Mouse (Mus musculus) left cerebral cortex, postnatal 36 days (tissue): ENCODE data around the gene Ppp1cc. TPM values are rescaled to one million over a fixed set of nuclear protein-coding genes. Genes with fewer than 3 reads are reported as not detected.
"Not testable (repeated sequence)": the region's sequence is repeated elsewhere in the genome, so short reads cannot be mapped to it uniquely, and the experiment has no call there.

Experiments used
- DNase-seq, 2 experiments: peaks; one replicate each; pipeline ENCODE4 v3.0.0; 2021 to 2022; ENCODE audit warnings: low spot score in 2 of 2, mixed read lengths in 1 of 2
- intact Hi-C: fragments of 180-260 bp; cut with DNase I; formaldehyde crosslinking; loops from one replicate; pipeline ENCODE4 v1.15.1; 2025
- total RNA-seq, 2 experiments: library from RNA; stranded (reverse); gene quantifications; 2 replicates each; pipeline ENCODE4 v1.2.3; 2021

Gene Ppp1cc
- total RNA-seq, 2 experiments from 2014 or later = 154 to 200 TPM

DNA sequence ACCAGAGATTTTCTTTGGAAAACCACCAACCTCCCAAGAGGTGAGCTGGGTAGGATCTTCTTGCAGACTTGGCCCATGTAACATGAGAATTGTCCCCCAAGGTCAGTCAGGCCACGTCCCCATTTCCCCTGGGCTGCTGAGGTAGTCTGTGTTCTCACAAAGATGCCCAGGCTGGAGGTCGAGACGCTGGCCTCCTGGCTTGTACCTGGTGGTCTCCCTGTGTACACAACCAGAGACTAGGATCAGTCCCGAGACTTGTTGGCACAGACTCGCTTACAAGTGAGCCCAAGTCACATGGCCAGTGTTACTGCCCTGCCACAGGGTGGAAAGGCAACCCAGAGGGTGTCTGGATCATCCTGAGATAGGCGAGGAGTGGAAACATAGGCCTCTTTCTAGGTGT is 43.8 kb downstream of the Ppp1cc start:
- no peak for DNase-seq
- intact Hi-C loops = no loop called here

DNA sequence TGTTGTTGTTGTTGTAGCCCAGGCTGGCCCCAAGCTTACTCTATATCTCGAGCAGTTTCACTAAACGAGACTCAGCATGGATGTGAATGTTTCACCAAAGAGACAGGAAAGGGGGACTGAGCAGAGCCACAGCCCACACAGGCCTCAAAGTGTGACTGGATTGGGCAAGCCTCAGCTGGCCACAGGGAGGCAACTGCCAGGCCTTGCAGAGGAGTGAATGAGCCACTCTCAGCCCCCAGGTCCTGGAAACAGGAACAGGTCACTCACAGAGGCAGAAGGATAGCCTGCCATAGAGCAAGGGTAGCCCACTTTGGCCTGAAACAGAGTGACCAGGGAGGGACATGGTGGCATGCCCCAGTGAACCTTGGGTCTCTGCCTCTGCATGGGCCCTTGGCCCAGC is 46.1 kb downstream of the Ppp1cc start:
- intact Hi-C loops = no loop called here
- no peak for DNase-seq

- DNase-seq = no peak
- intact Hi-C loops = no loop called here
Observed at GRCm38 (mm10) chr5:122206475-122206874, 48.4 kb downstream of the Ppp1cc start, which contains the start of gene Hvcn1. Gene Hvcn1 (plus strand): TSS chr5:122206804.

DNA sequence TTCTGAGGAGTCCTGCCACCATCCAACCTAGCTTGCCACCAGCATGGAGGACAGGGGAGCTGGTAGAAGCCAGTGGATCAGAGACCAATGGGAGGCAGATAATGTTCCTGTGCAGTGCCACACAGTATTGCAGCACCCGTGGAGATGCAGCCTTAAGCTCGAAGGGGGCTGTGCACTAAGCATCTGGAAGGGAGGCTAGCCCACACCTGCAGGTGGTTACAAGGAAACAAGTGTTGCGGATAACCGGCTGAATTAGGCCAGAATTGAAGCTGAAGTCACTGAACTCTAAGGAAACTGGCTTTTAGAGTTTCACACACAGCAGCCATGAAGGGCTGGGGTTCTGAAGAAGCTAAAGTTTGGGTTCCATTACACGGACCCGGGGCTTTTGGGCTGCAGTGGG is 50.8 kb downstream of the Ppp1cc start:
- intact Hi-C loops = no loop called here
- no peak for DNase-seq

GRCm38 (mm10) chr5:122209591-122210368 is 51.7 kb downstream of the Ppp1cc start:
- DNase-seq = no peak

GRCm38 (mm10) chr5:122210890-122211289 is 52.8 kb downstream of the Ppp1cc start:
- intact Hi-C loops = no loop called here
- no peak for DNase-seq

More at GRCm38 (mm10) chr5:122209591-122210368, 51.7 kb downstream of the Ppp1cc start:
- intact Hi-C loops = no loop called here

- intact Hi-C loops = no loop called here
- DNase-seq = no peak
Observed at GRCm38 (mm10) chr5:122212125-122212524, 54.0 kb downstream of the Ppp1cc start.

- intact Hi-C loops, DNase-seq: not testable (repeated sequence)
Observed at GRCm38 (mm10) chr5:122212820-122213219, 54.7 kb downstream of the Ppp1cc start.

DNA sequence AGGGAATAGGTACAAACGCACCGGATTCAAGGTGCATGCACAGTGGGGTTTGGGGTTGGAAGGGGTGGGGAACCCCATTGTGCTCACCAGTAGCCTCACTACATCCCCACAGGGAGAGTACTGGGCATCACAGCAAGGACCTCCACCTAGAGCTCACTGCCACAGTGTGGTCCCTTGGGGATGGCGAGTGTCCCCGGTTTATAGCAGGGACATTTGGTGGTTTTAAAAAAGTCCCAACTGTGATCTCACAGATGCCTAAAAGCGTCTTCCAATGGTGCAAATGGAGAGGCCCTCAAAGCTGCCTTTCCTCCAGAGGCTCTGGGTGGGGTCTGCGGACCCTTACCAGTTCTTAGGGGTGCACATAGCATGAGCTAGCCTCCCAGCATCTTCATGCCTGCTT is 55.8 kb downstream of the Ppp1cc start:
- DNase-seq = no peak
- intact Hi-C loops = no loop called here

DNA sequence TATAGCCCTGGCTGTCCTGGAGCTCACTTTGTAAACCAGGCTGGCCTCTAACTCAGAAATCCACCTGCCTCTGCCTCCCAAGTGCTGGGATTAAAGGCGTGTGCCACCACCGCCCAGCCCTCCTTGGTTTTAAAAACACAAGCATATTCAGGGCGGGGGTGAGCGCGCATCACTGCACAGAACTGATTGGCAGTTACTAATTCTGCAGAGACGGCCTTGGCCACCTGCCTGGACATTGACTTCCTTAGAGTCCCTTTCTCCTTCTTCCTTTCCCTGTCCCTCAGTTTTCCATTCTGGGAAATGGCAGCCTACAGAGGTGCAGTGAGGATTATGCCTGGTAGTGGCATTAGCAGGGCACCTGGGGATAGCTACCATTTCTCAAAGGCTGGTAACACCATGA is 59.6 kb downstream of the Ppp1cc start:
- DNase-seq = no peak
- intact Hi-C loops = no loop called here

DNA sequence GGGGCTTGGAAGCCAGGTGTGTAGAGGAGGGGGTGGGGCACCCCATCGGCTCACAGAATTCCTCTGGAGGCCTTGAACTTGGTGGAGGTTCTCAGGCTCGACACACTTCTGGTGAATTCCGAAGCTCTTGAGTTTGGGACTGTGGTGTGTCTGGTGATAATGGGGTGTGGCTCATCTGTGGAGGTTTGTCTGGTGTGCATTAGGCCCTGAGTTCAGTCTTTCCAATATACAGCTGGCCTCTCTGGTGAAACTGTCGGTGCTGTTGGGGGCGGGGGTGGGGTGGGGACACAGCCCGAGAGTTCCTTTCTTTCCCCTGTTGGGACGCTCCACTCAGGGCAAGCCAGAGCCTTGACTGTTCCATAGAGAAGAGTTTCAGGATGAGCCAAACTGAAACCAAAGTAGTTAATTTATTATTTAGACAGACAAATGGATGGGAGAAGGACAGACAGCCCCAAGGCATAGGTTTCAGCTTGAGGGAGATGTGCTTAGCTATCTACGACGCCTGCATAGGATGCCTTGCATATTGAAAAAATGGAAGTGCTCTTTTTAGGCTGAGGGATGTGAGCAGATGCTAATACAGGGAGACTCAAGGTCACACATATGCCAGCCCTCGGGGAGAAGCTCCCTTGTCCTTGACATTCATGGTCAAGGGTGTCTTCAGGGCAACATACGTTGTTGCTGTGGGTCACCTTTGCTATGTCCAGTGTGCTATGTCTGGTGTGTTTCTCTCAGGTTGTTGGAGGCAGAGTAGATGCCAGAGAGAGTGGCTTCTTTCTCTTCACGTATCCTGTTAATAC is 60.2 kb downstream of the Ppp1cc start:
- intact Hi-C loops = no loop called here

DNA sequence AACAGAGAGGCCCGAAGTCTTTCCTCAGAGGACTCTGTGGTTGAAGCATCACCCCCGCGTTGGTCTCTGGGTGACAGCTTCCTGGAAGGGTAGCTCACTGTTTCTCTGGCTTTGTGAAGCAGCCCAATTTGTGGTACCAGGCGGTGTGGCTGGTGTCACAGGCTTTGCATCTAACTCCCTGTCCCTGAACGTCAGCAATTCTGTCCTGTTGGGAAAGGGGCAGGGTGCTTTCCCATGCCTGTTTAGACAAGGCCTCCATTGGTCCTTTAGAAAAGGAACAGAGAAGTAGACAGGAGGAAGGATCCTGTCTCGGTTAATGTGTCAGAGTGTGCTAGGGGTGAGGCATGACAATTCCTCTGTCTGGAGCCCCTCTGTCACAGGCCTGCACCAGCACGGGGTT is 60.9 kb downstream of the Ppp1cc start:
- intact Hi-C loops = no loop called here
- DNase-seq = no peak

More for the DNA sequence above, 60.2 kb downstream of the Ppp1cc start:
- no peak for DNase-seq

GRCm38 (mm10) chr5:122219655-122220629 is 61.9 kb downstream of the Ppp1cc start:
- no peak for DNase-seq
- intact Hi-C loops = no loop called here

DNA sequence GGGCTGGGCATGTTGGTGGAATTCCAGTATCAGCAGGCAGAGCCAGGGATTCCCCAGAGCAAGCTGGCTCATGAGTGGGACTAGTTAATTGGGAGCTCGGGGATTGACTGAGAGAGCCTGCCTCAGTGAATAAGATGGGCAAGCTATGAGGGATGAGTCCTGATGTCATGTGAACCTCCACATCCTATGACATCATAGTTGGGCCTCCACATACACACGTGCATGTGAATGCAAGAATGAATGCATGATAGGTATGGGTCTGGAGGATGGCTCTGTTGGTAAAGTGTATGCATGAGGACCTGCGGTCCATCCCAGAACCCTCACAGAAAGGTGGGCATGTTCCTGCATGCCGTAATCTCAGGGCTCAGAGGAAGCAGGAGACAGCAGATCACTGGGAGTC is 63.0 kb downstream of the Ppp1cc start:
- intact Hi-C loops = no loop called here
- DNase-seq = no peak

DNA sequence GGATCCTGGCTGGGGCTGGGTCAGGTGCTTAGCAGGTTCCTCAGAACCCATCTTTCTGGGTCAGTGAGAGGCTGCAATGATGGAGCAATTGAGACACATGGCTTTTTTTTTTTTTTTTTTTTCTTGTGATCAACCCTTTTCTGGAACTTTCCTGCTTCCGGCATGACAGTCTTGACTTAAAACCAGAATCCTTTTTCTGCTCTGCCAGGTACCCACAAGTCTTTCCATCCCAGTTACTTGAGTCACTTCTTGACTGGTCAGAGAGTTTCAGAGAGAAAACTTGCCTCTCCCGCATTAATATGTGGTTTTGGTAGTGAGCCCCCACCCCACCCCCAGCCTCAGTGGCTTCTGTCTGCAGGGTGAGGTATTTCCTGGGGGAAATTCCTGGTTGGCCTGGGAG is 66.2 kb downstream of the Ppp1cc start:
- DNase-seq = no peak
- intact Hi-C loops = no loop called here

Other genes starting within 250 kb of the Ppp1cc start
- 100 to 1,000 TPM; 187 to 216 TPM for gene Cux2, start 108.2 kb upstream of the Ppp1cc start, total RNA-seq
- 1 to 10 TPM; 1.3 to 1.6 TPM for gene Myl2, start 57.3 kb upstream of the Ppp1cc start, total RNA-seq
- gene Ccdc63, start 17.5 kb upstream of the Ppp1cc start, total RNA-seq = under 1 TPM; 0.30 to 0.72 TPM
- gene Hvcn1, start 48.5 kb downstream of the Ppp1cc start, total RNA-seq = 1 to 10 TPM; 2.6 to 2.7 TPM
- gene Tctn1, start 106.2 kb downstream of the Ppp1cc start, total RNA-seq = 10 to 100 TPM; 12.2 to 14.5 TPM
- 10 to 100 TPM; 39.1 to 42.7 TPM for gene Pptc7, start 126.1 kb downstream of the Ppp1cc start, total RNA-seq
- 1 to 10 TPM; 2.8 to 4.6 TPM for gene Rad9b, start 196.0 kb downstream of the Ppp1cc start, total RNA-seq
- 100 to 1,000 TPM; 185 to 191 TPM for gene Vps29, start 196.1 kb downstream of the Ppp1cc start, total RNA-seq
- 10 to 100 TPM; 24.4 to 25.7 TPM for gene Gpn3, start 213.6 kb downstream of the Ppp1cc start, total RNA-seq
- gene Fam216a, start 214.1 kb downstream of the Ppp1cc start, total RNA-seq = 10 to 100 TPM; 69.7 to 73.1 TPM
- 100 to 1,000 TPM; 211 to 225 TPM for gene Arpc3, start 233.6 kb downstream of the Ppp1cc start, total RNA-seq